9 mouse cellular contexts compared by ENCODE assay signal in genomic region chr7:44398570-44398969, GRCm38 (mm10). TPM values are rescaled to one million over a fixed set of nuclear protein-coding genes. Genes with fewer than 3 reads are reported as not detected.
DNase-seq lines count a peak whose midpoint lies in the region; ATAC-seq and TF ChIP-seq lines count a peak whose summit lies in the region.
"Had no signal": no experiment of that assay in that cellular context is flagged by ENCODE, and none has a peak within 500 bp of the region (broad histone marks: within the 10 kb centered on the region; RNA-seq: fewer than 3 reads in every experiment).

No protein-coding gene starts in this region.

- peak; percentile 89 for ATAC-seq in megakaryocyte progenitor cell, adult 5-6 weeks (replicated peaks; ENCODE audit: poor library complexity)

- peak; percentile 61 for TF ChIP-seq CTCF in gastrocnemius, adult 2 months (IDR thresholded peaks at IDR 0.05)

- H3K4me3 ChIP-seq in gastrocnemius, adult 2 months = no peak overlapping the region
- H3K4me3 ChIP-seq: limb, embryonic 12.5 days had no signal

- H3K27ac ChIP-seq in gastrocnemius, adult 2 months = no peak overlapping the region
- H3K27ac ChIP-seq: limb, embryonic 12.5 days had no signal

- intact Hi-C loops in gastrocnemius, adult 2 months (cut with DNase I) = loop anchor here (2.0 kb wide), 1 partner anchor 86 kb away; no protein-coding TSS in a partner anchor
- intact Hi-C loops in heart, postnatal 10 days (cut with DNase I) = no loop called here

- peak; percentile 64 for DNase-seq in gastrocnemius, adult 2 months
- no peak for DNase-seq in gastrocnemius, postnatal 10 days
- peak; percentile 78 for DNase-seq in WW6 (ENCODE audit: low read depth, low spot score)
- peak; percentile 83 for DNase-seq in embryo, embryonic 10 days (ENCODE audit: low spot score)
- peak; percentile 75 to 77 for DNase-seq in heart, postnatal 10 days
- peak; percentile 67 to 78 for DNase-seq in kidney, postnatal 4 days
- DNase-seq in spleen, postnatal 36 days (ENCODE audit: low spot score in 2 of 2) = peak; percentile 57 to 59

RNA-seq across cellular contexts. Expression of gene 1700008O03Rik, which starts 12.9 kb away (rescaled TPM):
- total RNA-seq in gastrocnemius, adult 2 months (2021) = not detected
- total RNA-seq in gastrocnemius, postnatal 10 days (2021) = not detected
- total RNA-seq in heart, postnatal 10 days (2021) = under 1 TPM in 1 of 2 experiments, not detected in 1; 0.40 TPM
- 0.44 and 1.5 TPM in 2 replicates for total RNA-seq in megakaryocyte progenitor cell, adult 5-6 weeks (2015)
- total RNA-seq in megakaryocyte progenitor cell, adult 5-6 weeks (2017) = 1.8 and 2.2 TPM in 2 replicates

RNA-seq across cellular contexts. Expression of gene Syt3, which starts 14.7 kb away (rescaled TPM):
- 1 to 10 TPM; 2.3 to 3.6 TPM for total RNA-seq in gastrocnemius, adult 2 months (2021)
- total RNA-seq in gastrocnemius, postnatal 10 days (2021) = under 1 TPM; 0.38 to 0.41 TPM
- 1 to 10 TPM in 1 of 2 experiments, under 1 TPM in 1; 0.74 to 1.3 TPM for total RNA-seq in heart, postnatal 10 days (2021)
- 0.22 and 0.24 TPM in 2 replicates for total RNA-seq in megakaryocyte progenitor cell, adult 5-6 weeks (2015)
- total RNA-seq in megakaryocyte progenitor cell, adult 5-6 weeks (2017) = 0.12 and 0.14 TPM in 2 replicates

RNA-seq across cellular contexts. Expression of gene Lrrc4b, which starts 30.2 kb away (rescaled TPM):
- total RNA-seq in gastrocnemius, adult 2 months (2021) = not detected
- 1 to 10 TPM; 1.9 to 2.5 TPM for total RNA-seq in gastrocnemius, postnatal 10 days (2021)
- 10 to 100 TPM; 28.3 to 39.0 TPM for total RNA-seq in heart, postnatal 10 days (2021)
- total RNA-seq in megakaryocyte progenitor cell, adult 5-6 weeks (2015) = not detected in 2 replicates
- total RNA-seq in megakaryocyte progenitor cell, adult 5-6 weeks (2017) = not detected in 2 replicates

Comparison
In these comparisons a context has a peak if more than half of its experiments do, and no peak if none do; other contexts are left out.
1. RNA of gene Lrrc4b, which starts 30.2 kb away (total RNA-seq): 28.3 to 39.0 TPM in heart, postnatal 10 days; 1.9 to 2.5 TPM in gastrocnemius, postnatal 10 days, not detected in gastrocnemius, adult 2 months and not detected in megakaryocyte progenitor cell, adult 5-6 weeks; every median in the first group is over 4 times any median in the second.